Mouse (Mus musculus): ENCODE measurements at regions not wholly inside any gene's neighbourhood (a gene's known extent, or its start where the extent isn't known, plus 50 kb on each side); places are given as distances from the start of the nearest gene placed in this dataset.

DNA sequence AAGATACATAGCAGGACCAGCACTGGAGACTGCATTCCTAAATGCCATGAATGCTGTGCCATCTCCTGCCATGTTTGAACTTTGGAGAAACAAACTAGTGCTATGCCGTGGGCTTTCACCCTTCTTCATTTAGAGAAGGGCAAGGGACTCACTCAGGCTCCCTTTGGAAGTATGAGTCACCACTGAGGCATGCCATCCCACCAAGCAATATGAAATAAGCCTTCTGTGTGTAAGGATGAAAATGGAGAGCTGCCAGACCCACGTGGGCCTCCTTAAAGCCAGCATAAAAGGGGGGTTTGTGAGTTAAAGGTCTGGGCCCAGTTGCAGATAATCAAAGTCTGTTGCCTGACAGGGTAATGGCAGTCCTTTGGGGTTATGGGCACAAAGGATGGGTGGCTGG lies 159.0 kb downstream of the H2al1j start:
- DNase-seq (ENCODE audit: extremely low read depth, low read depth, low spot score): no peak

DNA sequence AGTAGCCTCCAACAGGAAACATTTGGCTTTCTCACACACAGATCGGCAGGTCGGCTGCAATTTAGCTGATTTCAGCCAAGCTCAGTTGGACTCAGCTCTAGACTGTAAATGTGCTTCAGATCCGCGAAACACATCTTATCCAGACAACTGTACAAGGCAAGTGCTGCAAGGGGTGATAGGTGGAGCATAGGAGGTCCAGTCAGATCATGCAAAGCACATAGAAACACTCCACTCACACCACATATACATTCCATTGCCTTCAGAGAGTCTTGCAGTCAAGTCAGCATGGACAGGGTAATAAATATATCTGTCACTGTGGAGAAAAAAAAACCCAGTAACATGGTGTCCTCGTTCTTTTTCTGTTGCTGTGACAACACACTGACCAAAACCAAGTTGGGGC lies 160.3 kb downstream of the H2al1j start:
- DNase-seq (ENCODE audit: extremely low read depth, low read depth, low spot score): no peak

DNA sequence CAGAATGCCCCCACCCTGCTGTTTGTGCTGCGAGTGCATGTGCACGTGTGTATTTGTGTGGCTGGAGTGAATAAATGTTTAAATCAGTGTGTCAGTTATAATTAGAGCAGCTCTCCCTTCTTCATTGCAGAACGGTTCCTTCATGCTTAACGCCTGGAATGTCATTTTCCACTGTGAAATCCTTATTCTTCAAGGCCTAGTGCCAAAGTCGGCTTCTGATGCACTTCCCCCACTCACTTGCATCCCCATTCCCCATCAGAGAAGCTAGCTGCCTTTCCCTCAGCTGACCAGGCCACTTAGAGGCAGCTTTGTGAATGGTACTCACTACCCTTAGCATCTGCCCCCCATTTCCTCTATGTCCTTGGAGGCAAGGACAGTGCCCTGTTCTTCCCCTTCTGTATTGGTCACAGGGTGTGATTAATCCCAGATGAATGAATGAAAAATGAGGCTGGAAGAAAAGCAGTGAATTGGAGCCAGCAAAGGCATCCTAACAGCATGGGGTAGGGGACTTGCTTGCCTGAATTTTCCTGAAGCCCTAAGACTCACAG lies 162.6 kb downstream of the H2al1j start:
- DNase-seq (ENCODE audit: extremely low read depth, low read depth, low spot score): no peak

DNA sequence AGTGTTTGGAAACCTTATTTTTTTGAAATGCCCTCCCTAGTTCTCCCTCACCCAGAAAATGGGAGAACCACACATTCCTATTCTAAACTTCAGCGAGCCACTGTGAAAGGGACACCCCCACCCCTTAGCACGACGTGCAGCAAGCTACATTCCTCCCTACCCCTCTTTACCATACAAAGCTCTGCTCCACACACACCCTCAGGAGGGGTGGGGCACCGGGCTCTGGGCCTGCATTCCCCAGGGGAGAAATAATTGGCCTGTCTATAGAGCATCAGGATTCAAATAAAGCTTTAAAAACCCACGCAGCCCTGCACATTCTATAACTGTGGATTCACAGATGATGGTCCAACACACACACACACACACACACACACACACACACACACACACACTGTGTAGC lies 163.6 kb downstream of the H2al1j start:
- no peak for DNase-seq (ENCODE audit: extremely low read depth, low read depth, low spot score)

DNA sequence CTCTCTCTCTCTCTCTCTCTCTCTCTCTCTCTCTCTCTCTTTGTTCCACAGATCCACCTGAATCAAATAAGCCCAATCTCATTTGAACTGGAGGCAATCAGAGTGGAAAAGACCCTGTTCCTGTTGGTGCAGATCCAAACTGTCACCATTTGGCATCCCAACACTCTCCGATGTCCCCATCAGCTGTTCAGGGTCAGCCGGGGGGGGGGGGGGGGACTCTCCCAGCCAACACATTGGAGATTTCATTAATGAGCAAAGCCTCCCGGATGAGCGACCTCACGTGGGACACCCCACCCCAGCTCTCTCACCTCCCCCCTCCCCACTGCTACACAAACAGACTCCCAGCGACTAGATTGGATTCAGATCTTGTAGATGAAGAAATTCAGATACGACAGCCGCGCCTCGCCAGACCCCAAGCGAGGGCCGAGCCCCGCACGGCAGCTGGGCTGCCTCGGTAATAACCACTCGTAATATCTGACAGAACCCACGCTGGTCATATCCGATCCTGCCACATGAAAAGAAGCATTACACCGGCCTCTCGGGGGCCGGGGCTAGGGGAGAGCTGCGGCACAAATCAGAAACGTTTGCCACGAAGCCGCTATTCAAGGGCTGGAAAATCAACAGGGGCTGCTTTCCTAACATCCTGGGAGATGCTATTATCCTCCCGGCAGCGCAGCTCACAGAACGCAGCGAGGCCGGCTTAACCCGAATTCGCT lies 164.2 kb downstream of the H2al1j start:
- DNase-seq (ENCODE audit: extremely low read depth, low read depth, low spot score): no peak

DNA sequence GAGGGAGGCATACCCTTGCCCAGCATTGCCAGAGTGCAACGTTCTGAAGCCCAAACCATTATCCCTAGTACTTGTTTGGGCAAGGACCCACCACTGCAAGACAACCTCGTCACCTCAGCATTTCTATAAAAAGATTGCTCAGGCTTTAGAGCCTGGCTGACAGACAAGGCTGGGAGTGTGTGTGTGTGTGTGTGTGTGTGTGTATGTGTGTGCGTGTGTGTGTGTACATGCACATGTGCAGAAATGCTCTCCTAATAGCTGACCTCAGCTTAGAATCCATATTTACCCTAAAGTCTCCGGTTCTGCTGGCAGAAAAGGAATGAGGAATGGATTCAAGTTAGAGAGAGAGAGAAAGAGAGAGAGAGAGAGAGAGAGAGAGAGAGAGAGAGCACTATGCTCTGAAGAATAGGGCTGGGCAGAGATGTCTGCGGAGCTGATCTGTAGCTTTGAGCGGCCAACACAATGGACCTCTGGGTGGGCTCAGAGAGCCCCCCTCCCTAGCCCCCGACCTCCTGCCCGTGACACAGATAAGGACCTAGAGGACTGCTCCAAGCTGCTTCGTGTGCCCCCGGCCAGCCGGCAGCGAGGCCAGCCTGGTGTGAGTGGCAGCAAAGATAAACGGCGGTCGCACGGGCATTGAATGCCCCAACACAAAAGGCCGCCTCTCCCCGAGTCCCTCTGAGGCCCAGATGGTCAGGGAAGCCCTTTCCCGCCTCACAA lies 166.1 kb downstream of the H2al1j start:
- no peak for DNase-seq (ENCODE audit: extremely low read depth, low read depth, low spot score)

DNA sequence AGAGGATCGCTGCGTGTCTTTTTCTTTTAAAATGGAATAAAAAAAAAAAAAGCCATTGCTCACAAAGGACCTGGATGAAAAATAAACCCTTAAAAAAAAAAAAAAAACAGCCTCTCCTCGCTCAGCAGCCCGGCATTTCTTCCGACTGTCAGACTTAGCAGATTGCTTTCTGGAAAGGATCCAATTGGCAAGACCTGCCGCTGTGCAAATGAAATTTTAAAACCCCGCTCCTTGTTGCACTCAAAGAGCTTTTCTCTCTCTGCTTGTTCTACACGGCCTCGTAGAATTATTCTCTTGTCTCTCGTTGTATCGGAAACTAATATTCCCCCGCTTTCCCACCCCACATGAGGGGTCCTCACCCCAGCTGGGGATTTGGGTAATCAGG lies 166.6 kb downstream of the H2al1j start:
- peak; percentile 11 for DNase-seq (ENCODE audit: extremely low read depth, low read depth, low spot score)

DNA sequence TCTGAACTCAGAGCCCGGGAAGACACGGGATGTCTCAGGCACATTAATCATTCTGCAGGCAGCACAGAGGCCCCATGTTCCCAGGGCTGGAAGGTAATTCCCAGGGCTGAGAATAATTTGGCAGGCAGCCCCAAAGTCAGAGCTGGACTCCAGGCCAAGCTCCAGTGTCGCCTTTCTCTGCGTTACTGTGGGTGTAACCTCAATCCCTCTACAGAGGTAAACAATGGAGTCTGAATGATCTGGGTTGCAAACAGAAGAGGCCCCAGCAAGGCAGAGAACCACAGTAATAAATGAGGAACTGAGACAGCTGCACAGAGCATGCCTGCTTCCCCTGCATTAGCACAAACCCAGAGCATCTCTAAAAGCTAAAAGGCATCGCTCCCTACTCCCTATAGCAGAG lies 184.8 kb downstream of the H2al1j start:
- no peak for DNase-seq (ENCODE audit: extremely low read depth, low read depth, low spot score)

DNA sequence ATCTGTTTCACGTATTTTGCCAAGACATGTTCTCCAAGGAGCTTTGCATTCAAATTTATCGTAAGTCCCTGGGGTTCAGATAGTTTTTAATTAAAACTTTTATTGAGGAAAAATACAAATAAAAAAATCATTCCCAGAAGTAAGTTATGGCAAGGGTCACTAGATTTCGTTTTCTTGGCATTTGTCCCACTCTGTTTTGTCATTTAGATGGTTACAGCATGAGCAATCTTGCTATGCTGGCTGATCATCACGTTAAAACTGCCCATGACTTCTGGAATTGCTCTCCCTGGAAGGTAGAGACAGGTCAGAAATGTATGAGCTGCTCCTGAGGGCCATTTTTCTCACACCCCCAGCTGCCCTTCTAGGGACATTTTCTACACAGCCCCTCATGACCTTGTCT lies 185.3 kb downstream of the H2al1j start:
- no peak for DNase-seq (ENCODE audit: extremely low read depth, low read depth, low spot score)

DNA sequence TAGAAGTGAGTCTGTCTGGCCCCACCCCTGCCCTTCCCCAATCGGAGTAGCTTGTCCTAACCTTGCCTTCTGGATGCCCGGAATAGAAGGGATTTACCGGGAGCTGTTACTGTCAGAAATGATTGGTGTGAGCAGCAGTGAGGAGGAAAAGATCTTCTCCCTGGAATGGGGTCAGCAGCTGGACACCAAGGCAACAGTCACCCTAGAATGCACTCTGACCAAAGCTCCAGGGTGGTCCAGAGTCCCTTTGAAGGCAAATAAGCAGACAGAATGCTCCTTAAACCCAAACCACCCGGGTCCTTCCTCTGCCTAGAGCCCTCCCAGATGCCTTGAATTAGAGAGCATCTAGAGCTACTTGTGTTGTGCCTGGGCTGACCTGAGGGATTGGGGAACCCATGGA lies 196.2 kb downstream of the H2al1j start:
- no peak for DNase-seq (ENCODE audit: extremely low read depth, low read depth, low spot score)

DNA sequence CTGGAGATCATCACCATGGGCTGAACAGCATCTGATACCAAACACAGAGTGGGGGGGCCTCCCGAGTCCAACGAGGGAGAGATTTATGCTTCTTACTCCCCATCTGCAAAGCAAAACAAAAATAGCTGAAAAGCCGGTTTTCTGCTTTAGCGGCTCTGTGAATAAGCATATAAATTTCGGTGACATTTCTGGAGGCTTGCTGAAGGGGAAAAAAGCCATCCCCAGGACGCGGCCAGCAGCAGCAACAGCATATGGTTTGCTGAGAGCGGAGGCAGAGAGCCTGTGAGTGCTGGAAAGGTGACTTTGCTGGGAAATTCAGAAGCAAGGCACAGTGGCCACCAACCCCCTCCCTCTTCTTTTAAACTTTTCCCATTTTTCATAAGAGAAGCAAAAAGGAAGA lies 197.7 kb downstream of the H2al1j start:
- no peak for DNase-seq (ENCODE audit: extremely low read depth, low read depth, low spot score)

DNA sequence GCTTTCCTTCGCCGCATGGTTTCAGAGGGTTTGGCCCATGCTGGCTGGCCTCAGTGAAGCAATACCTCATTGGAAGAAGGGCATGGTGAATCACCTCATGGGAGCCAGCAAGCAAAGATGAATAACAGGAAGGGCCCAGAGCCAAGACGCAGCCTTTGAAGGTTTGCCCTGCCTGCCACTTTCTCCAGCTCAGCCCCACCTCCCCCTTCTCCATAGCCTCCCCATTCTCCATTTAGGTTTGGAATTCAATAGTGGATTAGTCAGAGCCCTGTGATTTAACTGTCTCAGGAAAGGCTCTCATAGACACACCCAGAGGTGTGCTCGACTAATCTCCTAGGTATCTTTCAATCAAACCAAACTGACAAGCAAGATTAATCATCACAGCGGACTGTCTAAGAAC lies 201.0 kb downstream of the H2al1j start:
- no peak for DNase-seq (ENCODE audit: extremely low read depth, low read depth, low spot score)

DNA sequence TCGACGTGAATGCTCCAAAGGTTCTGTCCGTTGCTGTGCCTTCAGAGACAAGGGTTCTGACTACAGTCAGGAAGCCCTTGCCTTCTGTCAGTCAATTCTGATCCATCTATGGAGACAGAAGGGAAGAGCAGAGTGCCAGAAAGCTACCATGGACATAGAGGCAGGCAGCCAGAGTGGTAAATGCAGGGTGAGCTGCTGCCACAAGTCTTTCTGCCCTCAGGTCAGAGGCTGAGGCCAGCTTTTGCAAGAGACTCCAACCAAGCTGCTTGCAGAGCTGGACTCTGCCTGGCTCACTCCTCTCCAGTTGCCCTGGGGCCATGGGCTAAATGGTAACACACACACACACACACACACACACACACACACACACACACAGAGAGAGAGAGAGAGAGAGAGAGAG lies 201.6 kb downstream of the H2al1j start:
- DNase-seq (ENCODE audit: extremely low read depth, low read depth, low spot score): no peak

DNA sequence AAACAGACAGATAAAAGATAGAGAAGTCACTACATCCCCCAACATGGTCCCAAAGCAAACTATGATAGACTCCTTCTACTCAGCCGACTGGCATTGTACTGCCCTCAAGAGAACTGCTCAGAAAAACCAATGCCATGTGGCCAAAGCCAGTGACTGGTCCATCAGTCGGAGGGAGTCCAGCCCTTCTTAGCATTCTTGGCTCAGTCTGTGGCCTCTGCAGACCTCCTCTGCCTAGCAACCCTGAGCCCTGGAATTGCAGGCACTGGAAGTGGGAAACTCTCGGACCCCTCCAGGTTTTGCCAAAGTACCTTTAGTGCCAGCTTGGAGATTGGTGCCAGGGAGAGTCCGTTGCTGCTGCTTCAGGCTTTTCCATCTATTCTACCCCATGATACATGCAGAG lies 205.2 kb downstream of the H2al1j start:
- no peak for DNase-seq (ENCODE audit: extremely low read depth, low read depth, low spot score)

DNA sequence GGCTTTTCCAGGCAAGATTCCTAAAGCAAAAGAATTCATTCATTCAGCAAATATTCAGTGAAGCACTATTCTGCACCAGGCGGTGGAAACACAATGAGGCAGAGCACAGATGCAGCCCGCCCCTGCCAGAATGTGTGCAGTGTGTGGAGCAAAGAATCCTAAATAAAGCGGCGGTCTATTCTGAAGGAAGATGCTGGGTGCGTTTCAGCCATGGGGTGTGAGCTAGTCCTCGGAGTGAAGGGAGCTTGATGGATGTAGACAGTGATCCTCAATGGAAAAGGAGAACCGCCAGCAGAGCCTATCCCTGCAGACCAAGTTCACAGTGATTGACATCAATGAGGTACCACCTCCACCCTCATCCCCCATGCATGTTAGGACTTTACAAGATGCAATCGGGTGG lies 206.2 kb downstream of the H2al1j start:
- DNase-seq (ENCODE audit: extremely low read depth, low read depth, low spot score): no peak

DNA sequence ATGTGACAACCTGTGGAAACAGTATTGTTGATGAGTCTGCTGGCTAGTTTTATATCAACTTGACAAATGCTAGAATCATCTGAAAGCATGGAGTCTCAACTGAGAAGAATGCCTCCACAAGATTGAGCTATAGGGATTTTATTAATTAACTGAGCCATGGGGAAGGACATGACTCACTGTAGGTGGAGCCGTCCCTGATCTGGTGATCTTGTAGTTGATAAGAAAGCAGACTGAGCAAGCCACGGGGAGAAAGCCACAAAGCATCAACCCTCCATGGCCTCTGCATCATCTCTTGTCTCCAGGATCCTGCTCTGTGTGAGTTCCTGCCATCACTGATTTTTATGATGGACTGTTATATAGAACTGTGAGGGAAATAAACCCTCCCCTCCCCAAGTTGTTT lies 213.4 kb downstream of the H2al1j start:
- no peak for DNase-seq (ENCODE audit: extremely low read depth, low read depth, low spot score)

DNA sequence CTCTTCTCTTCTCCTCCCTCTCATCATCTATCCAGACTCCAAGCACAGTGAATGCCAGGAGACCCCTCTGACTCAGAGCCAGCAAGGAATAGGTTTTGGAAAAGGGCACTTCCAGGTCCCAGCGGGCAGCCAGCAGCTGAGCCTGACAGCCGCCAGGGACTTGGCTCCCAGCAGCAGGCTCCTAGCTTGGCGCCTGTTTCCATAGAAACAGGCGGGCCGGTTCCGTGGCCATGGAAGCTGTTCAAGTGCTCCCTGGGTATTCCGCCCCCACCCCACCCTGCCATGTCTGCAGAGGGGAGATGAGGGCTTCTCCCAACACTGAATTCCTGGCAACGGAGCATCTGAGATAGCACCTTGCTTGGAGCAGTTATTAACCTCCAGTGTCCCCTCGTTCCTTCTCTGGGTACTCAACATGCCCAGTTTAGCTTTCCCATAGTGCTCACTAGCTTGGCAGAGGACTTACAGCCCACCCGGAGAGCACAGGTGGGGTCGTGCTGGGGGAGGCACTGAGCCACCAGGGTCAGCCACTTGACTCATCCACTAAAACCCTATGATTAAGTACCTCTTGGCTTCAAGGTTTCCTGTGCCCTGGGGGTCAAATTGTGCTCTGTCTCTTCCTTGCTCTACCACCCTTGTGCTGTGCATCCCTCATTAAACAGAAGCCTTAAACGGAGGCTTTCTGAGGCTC lies 222.7 kb downstream of the H2al1j start:
- no peak for DNase-seq (ENCODE audit: extremely low read depth, low read depth, low spot score)

DNA sequence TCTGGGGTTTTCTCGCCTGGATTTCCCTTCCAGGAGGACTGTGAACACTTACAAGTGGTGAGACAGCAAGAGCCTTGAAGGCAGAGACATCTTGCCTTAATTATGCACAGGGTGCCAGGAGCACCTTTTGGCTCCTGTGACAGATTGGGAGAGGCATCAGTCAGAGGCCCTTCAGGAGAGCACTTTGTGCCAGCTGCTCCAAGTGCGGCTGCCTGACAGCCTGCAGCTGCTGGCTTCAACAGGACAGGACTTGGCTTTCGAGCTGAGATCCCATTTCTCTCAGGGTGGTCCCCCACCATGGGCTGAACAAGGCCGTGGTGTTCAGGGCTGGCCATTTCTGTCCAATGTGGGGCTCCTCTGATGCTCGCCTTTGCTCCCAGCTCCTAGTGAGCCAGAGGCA lies 224.6 kb downstream of the H2al1j start:
- DNase-seq (ENCODE audit: extremely low read depth, low read depth, low spot score): no peak

DNA sequence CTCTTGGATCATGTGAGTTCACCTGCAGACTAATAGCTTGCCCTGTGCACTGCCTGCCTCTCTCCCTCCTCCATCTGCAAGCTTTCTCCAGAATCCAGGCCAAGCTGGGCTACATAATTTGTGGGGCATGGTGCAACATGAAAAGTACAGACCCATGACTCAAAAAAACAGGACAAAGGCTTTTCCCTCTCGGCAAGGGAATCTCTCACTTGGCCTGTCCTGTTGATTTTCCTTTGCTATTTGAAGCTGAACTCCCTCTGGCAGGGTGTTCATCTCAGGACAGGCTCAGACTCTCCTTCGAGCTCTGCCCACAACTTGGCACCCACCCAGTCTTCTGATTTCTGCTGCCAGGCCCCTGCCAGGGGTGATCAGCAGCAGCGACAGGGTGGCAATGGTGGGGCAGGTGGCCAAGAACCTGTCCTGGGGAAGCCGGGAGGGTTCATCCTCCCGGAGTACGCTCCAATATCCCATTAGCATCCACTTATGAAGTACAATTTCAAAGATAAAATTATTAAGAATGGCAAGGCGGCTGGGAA lies 227.5 kb downstream of the H2al1j start:
- peak; percentile 72 for DNase-seq (ENCODE audit: extremely low read depth, low read depth, low spot score)

DNA sequence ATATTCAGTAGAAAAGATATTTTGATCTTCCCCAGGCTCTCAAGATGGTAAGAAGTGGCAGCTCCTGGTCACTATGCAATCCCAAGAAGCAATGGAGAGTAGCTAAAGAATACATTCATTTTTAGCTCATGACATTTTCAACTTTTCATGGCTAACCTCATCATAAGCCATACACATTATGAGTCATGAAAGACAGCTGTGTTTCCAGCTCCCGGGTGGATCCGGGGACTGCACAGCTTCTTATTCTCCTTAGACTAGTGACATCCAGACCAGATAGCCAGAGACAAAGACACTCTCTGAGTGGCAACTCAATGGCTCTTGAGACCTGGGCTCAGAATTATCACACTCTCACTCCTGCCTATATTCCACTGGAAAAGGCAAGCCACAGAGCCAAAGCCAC lies 230.6 kb downstream of the H2al1j start:
- DNase-seq (ENCODE audit: extremely low read depth, low read depth, low spot score): no peak

DNA sequence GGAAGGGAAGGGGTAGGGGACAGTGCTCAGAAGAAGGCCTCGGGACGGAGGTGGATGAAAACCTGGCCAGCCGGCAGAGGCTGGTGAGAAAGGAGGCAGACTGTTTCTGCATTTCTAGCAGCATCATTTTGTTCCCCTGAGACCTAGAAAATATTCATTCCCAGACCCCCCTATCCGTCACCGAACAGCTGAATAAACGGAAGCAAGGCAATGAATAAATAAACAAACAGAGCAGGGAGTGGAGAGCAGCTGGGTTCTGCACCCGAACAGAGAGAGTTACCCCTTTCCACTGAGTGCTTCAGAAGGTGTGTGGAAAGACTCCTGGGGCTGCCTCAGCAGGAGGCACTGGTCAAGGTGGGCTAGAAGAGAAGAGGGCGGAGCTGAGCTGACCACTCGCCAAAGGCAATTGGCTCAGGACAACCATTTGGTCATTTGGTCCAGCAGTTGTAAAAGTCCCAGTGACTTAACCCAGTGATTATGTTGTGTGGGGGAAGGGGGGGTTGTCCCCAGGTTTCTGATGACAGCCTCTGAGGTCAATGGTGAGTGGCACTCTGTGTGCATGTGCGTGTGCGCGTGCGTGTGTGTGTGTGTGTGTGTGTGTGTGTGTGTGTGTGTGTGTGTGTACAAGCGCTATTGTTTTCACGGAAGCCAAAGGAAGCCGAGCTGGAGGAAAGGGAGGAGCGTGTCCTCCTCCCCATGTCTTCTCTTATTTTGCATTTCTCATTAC lies 233.1 kb downstream of the H2al1j start:
- DNase-seq (ENCODE audit: extremely low read depth, low read depth, low spot score): no peak

All from fat pad, adult 2 months (tissue).